Mouse (Mus musculus) heart, postnatal 14 days (tissue): ENCODE results near the gene Pex6. TPM values are rescaled to one million over a fixed set of nuclear protein-coding genes. Genes with fewer than 3 reads are reported as not detected.
A peak's percentile ranks its signal among the peaks of the same experiment; 100 is the strongest.

Experiments used
- DNase-seq, 2 experiments: peaks; one replicate each; pipeline ENCODE4 v3.0.0; 2021 to 2022
- intact Hi-C: fragments of 180-260 bp; cut with DNase I; formaldehyde crosslinking; loops from one replicate; pipeline ENCODE4 v1.15.1; 2025
- total RNA-seq, 2 experiments: library from RNA; stranded (reverse); gene quantifications; 2 replicates each; pipeline ENCODE4 v1.2.3; 2021

Pex6 gene
- total RNA-seq, 2 experiments from 2014 or later = 24.3 to 25.1 TPM

DNA sequence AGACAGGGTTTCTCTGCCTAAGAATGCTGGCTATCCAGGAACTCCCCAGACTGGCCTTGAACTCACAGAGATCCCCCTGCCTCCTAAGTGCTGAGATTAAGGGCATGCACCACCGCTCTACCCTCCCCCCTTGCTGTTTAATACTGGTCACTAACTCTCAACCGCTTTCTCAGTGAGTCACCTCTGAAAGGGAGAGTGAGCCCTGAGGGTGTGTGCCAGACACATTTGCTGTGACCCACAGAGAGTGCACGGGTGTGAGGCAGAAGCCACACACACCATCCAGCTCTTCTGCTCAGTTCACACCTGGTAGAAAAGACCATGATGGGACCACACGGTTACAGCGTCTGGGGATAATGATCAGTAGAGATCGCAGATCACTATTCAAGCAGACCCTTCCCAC lies 12.7 kb upstream of the Pex6 start:
- no peak for DNase-seq
- intact Hi-C loops = no loop called here

- intact Hi-C loops = no loop called here
- DNase-seq = no peak
These were observed 12.0 kb upstream of the Pex6 start for GRCm38 (mm10) chr17:46699245-46699644.

GRCm38 (mm10) chr17:46699912-46700311 lies 11.4 kb upstream of the Pex6 start:
- intact Hi-C loops = no loop called here
- DNase-seq = no peak

- intact Hi-C loops = no loop called here
- DNase-seq = no peak
These were observed 9.8 kb upstream of the Pex6 start for GRCm38 (mm10) chr17:46701489-46701888.

DNA sequence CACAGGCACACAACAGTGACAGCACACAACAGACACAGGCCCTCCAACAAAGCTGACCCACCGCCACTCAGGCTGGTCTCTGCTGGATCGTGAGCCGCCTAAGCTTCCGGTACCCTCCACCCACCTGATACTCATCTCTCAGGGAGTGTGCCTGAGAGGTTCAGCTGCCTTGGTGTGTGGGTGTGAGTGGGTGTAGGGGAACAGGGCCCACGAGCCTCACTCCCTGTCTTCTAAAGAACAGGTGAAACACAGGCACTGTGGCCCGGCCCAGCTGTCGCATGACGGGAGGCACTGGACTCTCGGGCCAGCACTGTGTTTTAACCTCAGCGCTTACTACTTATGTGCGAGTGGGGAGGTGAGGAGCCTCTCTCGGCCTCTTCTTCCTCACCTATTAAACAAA lies 9.2 kb upstream of the Pex6 start:
- DNase-seq = no peak
- intact Hi-C loops = loop anchor here (1.0 kb wide), 1 partner anchor 21 kb away; no protein-coding TSS in a partner anchor

DNA sequence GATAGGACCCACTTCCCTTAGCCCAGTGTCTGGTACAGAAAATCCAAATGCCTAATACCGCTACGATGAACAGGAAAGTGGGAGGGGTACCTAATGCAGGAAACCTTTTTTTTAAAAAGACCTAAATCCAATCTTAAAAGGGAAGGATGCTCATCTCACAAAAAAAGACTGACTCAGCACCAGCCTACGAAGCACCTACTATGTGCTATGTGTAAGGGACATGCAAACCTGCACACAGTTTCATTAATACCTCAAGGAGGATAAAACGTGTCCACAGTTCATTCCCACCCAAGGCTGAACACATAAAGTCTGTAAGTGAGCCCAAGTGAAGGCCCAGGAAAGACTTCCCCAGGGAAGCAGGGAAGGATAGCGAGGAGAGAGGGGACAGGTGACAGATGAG lies 8.8 kb upstream of the Pex6 start:
- no peak for DNase-seq
- intact Hi-C loops = loop anchor here (1.0 kb wide), 1 partner anchor 21 kb away; no protein-coding TSS in a partner anchor

DNA sequence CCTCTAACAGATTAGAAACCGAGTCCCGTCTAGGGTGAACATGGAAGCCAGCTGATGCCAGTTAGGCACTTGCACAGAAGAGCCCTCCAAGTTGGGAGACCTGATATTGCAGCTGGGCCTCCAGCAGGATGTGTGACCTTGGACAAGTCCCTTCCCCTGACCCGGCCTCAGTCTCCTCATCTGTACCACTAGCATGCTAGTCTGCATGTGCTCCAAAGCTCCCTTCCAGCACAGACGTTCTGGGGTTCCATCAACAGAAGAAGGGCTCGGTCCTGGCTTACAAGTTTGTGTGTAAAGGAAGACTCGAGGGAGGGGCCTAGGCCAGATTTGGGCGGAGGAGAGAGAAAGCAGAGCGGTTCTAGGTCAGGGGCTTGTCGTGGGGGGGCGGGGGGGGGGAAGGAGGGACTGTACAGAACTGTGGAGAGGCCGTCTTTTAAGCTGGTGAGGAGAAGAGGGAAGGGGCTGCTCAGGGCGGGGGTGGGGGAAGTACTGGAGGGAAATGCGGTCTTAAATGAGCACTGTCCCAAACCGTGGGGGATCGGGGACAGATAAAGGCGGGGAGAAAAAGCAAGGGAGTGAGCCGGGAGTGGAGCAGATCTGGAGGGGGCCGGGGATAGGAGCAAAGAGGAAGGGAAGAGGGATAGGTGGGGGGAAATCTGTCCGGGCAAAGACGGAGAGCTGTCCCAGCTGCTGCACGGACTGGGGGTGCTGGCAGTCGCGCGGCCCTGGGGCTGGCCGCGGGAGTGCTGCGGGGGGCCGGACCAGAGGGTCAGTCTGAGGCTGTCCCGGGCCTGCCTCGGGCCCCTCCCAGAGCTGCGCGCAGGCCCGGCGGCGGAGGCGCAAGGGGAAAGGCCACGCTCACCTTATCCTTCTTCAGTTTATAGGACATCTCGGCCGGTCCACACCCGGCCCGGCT lies 7.0 kb upstream of the Pex6 start:
- DNase-seq = no peak
- intact Hi-C loops = no loop called here

DNA sequence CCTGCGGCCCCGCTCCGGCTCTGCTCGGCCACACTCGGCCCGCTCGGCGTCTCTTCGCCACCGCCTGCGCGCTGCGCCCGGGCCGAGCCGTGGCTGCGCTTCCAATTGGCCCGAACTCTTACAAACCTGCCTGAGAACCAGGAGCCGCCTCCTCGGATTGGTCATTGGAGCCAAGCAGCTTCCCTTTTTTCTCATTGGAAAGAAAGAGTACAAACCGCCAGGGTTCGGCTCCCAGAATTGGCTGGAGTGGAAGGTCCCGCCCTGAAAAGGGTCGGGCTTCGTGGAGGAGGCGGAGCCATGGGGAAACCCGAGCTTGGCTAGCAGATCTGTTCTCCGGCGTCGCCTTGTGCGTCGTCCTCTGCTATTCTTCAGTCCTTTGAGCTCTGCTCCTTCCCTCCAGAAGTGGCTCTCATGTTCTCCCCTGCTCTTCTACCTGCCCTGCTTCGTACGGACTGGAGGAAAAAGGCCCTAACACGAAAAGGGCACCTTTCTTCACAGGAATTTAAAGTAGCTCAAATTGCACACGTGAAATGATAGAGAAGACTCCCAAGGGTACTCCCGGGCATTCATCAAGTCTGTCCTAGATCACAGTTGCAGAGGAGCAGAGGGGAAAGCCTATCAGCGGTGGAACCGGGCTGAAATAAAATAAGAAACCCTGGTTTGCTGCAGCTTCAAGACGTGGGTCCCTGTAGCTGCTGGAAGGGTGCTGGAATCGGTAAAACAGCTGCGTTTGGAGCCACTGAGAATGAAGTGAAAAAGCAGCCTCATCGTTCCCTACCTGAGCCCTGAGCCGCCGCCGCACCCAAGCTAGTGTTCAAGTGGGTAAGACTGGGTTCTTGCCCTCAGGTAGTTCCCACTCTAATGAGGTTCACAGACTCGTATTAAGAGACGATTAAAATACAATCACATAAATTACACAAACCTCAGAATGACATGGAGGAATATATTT lies 6.1 kb upstream of the Pex6 start, which contains the start of gene Ppp2r5d:
Gene Ppp2r5d (minus strand): TSS at position 225 of the 949 bp plus-strand sequence.
- intact Hi-C loops = no loop called here

GRCm38 (mm10) chr17:46706375-46707089 lies 4.7 kb upstream of the Pex6 start:
- intact Hi-C loops = no loop called here
- DNase-seq = no peak

More for the DNA sequence above, 6.1 kb upstream of the Pex6 start, which contains the start of gene Ppp2r5d:
- peak; percentile 94 to 97 for DNase-seq

- intact Hi-C loops = loop anchor here (2.0 to 5.0 kb wide), 2 partner anchors 35 to 59 kb away; partner anchors contain the start of gene Cul7
These were observed 479 bp downstream of the Pex6 start for GRCm38 (mm10) chr17:46711612-46712271.

DNA sequence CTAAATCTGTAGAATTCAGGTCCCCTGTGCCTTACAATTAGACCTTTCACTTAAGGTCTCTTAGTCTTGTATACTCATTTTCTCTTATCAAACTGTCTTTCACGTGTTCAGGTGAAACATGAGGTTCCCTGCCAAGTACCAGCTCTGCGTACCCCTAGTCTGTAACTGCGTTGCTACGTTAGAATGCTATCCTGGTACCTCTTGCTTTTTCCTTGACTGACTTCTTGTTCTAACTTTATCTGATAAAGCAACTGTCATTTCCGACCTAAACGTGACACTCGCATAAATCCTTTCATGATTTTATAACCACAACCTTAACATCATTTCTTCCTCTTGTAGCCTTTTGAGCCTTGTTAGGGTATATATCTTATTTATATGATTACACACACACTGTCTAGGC lies 1.2 kb downstream of the Pex6 start:
- intact Hi-C loops = loop anchor here (2.0 to 5.0 kb wide), 2 partner anchors 36 to 60 kb away; partner anchors contain the start of gene Cul7
- DNase-seq = no peak

More at GRCm38 (mm10) chr17:46711612-46712271, 479 bp downstream of the Pex6 start:
- peak; percentile 60 to 69 for DNase-seq

- intact Hi-C loops = loop anchor here (2.0 to 5.0 kb wide), 3 partner anchors 37 to 189 kb away; partner anchors contain the start of gene Cul7
- DNase-seq = no peak
These were observed 2.6 kb downstream of the Pex6 start for GRCm38 (mm10) chr17:46713849-46714248.

DNA sequence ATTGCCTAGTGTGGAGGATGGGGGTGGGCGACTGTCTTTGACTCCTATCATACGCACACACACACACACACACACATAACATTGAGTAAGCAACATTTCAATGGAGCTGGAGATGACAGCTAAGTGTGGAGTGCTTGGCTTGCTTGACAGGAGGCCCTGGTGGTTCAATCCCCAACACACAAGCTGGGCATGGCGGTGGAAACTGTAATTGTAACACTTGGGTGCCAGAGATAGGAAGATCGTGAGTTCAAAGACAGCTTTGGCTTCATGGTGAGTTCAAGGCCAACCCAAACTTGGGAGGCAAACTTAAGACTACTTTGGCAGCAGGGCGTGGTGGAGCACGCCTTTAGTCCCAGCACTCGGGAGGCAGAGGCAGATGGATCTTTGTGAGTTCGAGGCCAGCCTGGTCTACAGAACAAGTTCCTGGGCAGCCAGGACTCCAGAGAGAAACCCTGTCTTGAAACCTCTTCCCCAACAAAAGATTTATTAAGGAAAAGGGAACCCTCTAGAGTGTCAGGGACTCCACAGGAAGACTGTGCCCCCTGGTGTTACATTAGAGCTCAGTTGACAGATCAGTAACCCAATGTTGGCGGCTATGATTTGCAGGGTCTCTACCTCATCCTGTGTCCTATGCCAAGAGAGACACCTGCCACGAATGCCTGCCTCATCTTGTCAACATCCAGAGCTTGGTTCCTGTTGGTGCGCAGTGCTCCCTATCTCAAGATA lies 3.7 kb downstream of the Pex6 start:
- no peak for DNase-seq
- intact Hi-C loops = loop anchor here (2.0 to 5.0 kb wide), 2 partner anchors 63 to 190 kb away; partner anchors contain the start of gene Cul7

GRCm38 (mm10) chr17:46721077-46721476 lies 9.8 kb downstream of the Pex6 start:
- intact Hi-C loops = no loop called here
- no peak for DNase-seq

DNA sequence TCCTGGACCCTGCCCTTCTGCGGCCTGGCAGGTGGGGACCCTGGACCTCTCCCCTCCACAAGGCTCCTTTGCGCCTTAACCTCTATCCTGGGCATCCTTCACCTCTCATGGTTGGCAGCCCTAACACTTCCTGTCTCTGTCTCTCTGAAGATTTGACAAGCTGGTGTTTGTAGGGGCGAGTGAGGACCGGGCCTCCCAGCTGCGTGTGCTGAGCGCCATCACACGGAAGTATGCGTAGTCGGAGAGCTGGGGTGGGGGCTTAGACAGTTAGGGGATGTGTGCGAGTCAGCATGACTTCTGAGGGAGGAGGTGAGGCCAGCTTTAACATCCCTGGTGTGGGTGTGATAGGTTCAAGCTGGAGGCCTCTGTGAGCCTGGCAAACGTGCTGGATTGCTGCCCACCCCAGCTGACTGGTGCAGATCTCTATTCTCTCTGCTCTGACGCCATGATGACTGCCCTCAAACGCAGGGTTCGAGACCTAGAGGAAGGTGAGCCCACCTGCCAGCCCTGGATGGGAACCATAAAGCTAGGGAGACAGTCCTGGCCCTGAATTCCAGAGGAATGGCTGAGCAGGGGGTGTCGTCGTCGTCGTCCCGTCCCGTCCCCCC lies 13.3 kb downstream of the Pex6 start:
- intact Hi-C loops = no loop called here
- DNase-seq = no peak

GRCm38 (mm10) chr17:46725273-46725672 lies 14.0 kb downstream of the Pex6 start:
- intact Hi-C loops = no loop called here
- peak in 1 of 2 experiments; percentile 38 for DNase-seq

DNA sequence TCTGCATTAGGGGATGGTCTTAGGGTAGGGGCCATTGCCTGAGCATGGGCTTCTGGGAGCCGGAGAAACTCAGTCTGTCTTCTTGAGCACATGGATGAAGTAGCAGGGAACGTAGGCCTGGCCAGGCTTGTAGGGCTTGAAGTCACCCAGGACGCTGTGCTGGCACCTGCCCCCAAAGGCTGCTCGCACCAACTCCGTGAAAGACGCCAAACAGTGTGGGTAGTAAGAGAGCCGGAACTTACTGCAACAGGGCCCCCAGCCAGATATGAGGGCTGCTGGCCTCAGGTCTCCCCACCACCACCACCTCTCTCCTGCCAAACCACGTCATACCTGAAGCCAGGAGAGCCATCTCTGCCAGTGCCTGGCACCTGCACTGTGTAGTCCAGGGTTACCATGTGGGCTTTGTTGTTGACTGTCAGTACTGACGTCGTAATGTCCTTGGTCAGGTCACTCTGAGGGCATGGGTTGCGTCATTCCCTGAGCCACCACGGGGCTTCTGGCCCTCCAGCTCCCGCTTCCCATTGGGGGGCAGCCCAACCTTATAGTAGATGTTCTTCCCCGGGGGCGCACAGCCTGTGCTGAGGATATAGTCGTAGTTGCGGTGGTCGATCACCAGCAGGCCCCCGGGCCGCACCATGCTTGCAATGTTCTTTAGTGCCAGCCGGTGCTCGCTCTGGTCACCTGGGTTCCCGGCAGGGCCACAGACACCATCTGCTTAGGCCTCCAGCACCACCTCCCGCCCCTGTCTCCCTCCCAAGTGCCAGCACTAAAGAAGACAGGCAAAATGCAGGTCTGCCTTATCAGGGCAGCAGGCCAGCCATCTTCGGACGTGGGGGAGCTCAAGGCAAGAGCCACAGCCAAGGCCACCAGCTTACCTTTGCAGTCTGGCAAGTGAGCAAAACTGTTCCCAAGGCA lies 14.7 kb downstream of the Pex6 start:
- DNase-seq = no peak
- intact Hi-C loops = no loop called here
